Comparison of ENCODE assay signal across 17 mouse cellular contexts in genomic region chr17:62269279-62269678, GRCm38 (mm10).
DNase-seq lines count a peak whose midpoint lies in the region; ATAC-seq and TF ChIP-seq lines count a peak whose summit lies in the region.
"Had no signal": no experiment of that assay in that cellular context is flagged by ENCODE, and none has a peak within 500 bp of the region (broad histone marks: within the 10 kb centered on the region; RNA-seq: fewer than 3 reads in every experiment).

No protein-coding gene starts in this region.

- 80% methylated on average over 4 of the region's 4 CpGs for WGBS in lung, adult 2 months

- no peak for TF ChIP-seq CTCF in lung, adult 2 months (IDR thresholded peaks at IDR 0.05; ENCODE audit: insufficient read depth, low read length)

- no peak for TF ChIP-seq POLR2A in lung, adult 2 months (IDR thresholded peaks at IDR 0.05; ENCODE audit: borderline replicate concordance, extremely low read depth, low read depth, low read length)

- peak; percentile 59 for ATAC-seq in granulocyte monocyte progenitor cell, adult 5-6 weeks (replicated peaks; ENCODE audit: poor library complexity, severe bottlenecking)
- ATAC-seq in megakaryocyte progenitor cell, adult 5-6 weeks (replicated peaks; ENCODE audit: poor library complexity), result peak; percentile 66
- ATAC-seq: activated CD4-positive, CD25-positive, alpha-beta regulatory T cell, adult 4 months; CD4-positive, CD25-positive, alpha-beta regulatory T cell, adult 4 months; Patski had no signal

- no peaks in the 10 kb centered on the region for H3K4me1 ChIP-seq in lung, adult 2 months (ENCODE audit: control insufficient read depth, insufficient read depth, low read length)

- no peak for DNase-seq in cerebellum, postnatal 36 days
- no peak for DNase-seq in lung, adult 2 months
- DNase-seq: adrenal gland, adult 2 months; adrenal gland, adult 8-10 months; adrenal gland, postnatal 10 days; adrenal gland, postnatal 14 days; adrenal gland, postnatal 25 days; adrenal gland, postnatal 36 days; B cell, adult 2 months; cerebellum, adult 11 months; cerebellum, adult 11-12 months; cerebellum, adult 18-20 months had no signal

- H3K4me3 ChIP-seq in lung, adult 2 months (replicated peaks; ENCODE audit: extremely low read depth, low read depth, low read length), result no peak overlapping the region
